Mouse (Mus musculus) ES-E14 (cell line): ENCODE results near the gene Ccdc85c. TPM values are rescaled to one million over a fixed set of nuclear protein-coding genes. Genes with fewer than 3 reads are reported as not detected.

Source experiments
- DNase-seq: peaks from one replicate; pipeline ENCODE4 v3.0.0-alpha.2; 2013; ENCODE audit warnings: low read depth, low spot score
- H3K27ac ChIP-seq: 2 replicates; pipeline ENCODE4 v1.5.1; 2012; ENCODE audit warnings: low read depth, mild to moderate bottlenecking, low read length, moderate library complexity, mixed read lengths; ENCODE audit not compliant: poor library complexity, insufficient read depth, severe bottlenecking
- H3K36me3 ChIP-seq: 2 replicates; pipeline ENCODE4 v1.6.1; 2012; ENCODE audit warnings: mild to moderate bottlenecking, low read length, moderate library complexity, mixed read lengths; ENCODE audit not compliant: control insufficient read depth, poor library complexity, insufficient read depth, severe bottlenecking
- H3K4me1 ChIP-seq, 2 experiments: fragments of 150-350 bp in 1 of 2; sonication (generic) in 1 of 2; 2 replicates each; pipeline ENCODE4 v1.6.1; 2012; ENCODE audit warnings: low read length in 2 of 2, mild to moderate bottlenecking in 1 of 2, mixed read lengths in 1 of 2; ENCODE audit not compliant: control insufficient read depth in 2 of 2, insufficient read depth in 2 of 2, poor library complexity in 1 of 2
- H3K4me3 ChIP-seq, 2 experiments: fragments of 150-350 bp in 1 of 2; sonication (generic) in 1 of 2; 2 replicates each; pipeline ENCODE4 v1.5.1; 2012; ENCODE audit warnings: low read length in 2 of 2, low read depth in 1 of 2, mild to moderate bottlenecking in 1 of 2, mixed read lengths in 1 of 2; ENCODE audit not compliant: insufficient read depth in 1 of 2, poor library complexity in 1 of 2, severe bottlenecking in 1 of 2
- H3K9ac ChIP-seq: 2 replicates; pipeline ENCODE4 v1.6.1; 2012; ENCODE audit warnings: low read depth, mild to moderate bottlenecking, low read length, mixed read lengths; ENCODE audit not compliant: poor library complexity, insufficient read depth, severe bottlenecking
- H3K9me3 ChIP-seq: fragments of 150-350 bp; sonication (generic); 2 replicates; pipeline ENCODE4 v1.6.1; 2012; ENCODE audit warnings: low read depth, mild to moderate bottlenecking, low read length; ENCODE audit not compliant: control insufficient read depth, insufficient read depth
- CHD2 ChIP-seq: IDR thresholded peaks from 2 replicates; pipeline ENCODE4 v1.6.1; 2014; ENCODE audit warnings: mild to moderate bottlenecking, low read depth, low read length, inconsistent platforms
- HCFC1 ChIP-seq: IDR thresholded peaks from 2 replicates; pipeline ENCODE4 v1.6.1; 2012; ENCODE audit warnings: low read length, inconsistent platforms, borderline replicate concordance; ENCODE audit not compliant: insufficient read depth
- MAFK ChIP-seq: IDR thresholded peaks from 2 replicates; pipeline ENCODE4 v1.6.1; 2014; ENCODE audit warnings: mild to moderate bottlenecking, low read depth, low read length, inconsistent platforms; ENCODE audit not compliant: insufficient read depth
- ZC3H11A ChIP-seq: IDR thresholded peaks from 2 replicates; pipeline ENCODE4 v1.6.1; 2012; ENCODE audit warnings: low read depth, mild to moderate bottlenecking, inconsistent platforms, low read length, borderline replicate concordance
- ZNF384 ChIP-seq: IDR thresholded peaks from 2 replicates; pipeline ENCODE4 v1.6.1; 2012; ENCODE audit warnings: low read depth, low read length, inconsistent platforms
- in situ Hi-C, 2 experiments: fragments of 600-800 bp; cut with MboI; formaldehyde crosslinking; loops; one replicate each; pipeline ENCODE4 v1.15.1; 2025; ENCODE audit warnings: low sequenced_read_pairs in 2 of 2, inconsistent platforms in 1 of 2; ENCODE audit not compliant: unreplicated experiment in 2 of 2
- total RNA-seq: library from RNA; depleted of rRNA; stranded (reverse); fragments of 300-350 nt; gene quantifications from 2 replicates; pipeline ENCODE4 v1.2.3, GENCODE M21; 2012

The Ccdc85c gene
- total RNA-seq, 1 experiment = 21.9 TPM

- Histone ChIP-seq H3K4me3 (no peak overlapping the region; a peak in 1 of 4 replicates), H3K27ac (no peak overlapping the region), H3K36me3 (no peaks in the 10 kb centered on the region), H3K9ac (no peak overlapping the region; the same call in 1 of the 2 replicates), H3K9me3 (no peaks in the 10 kb centered on the region), H3K4me1 (peaks cover 1 to 7% of the 10 kb centered on the region in 2 experiments; a peak in 2 of 4 replicates)
- in situ Hi-C loops = no loop called here
- TF ChIP-seq HCFC1 (no peak), ZC3H11A (no peak), MAFK (no peak), CHD2 (no peak), ZNF384 (no peak)
- peak; percentile 66 for DNase-seq
These were observed 17.7 kb upstream of the Ccdc85c start for GRCm38 (mm10) chr12:108292957-108293356.

GRCm38 (mm10) chr12:108292419-108292818 lies 17.2 kb upstream of the Ccdc85c start:
- Histone ChIP-seq H3K36me3 (no peaks in the 10 kb centered on the region), H3K9ac (no peak overlapping the region; the same call in 1 of the 2 replicates), H3K27ac (no peak overlapping the region), H3K4me3 (peak overlapping the region in 1 of 2 experiments; percentile 41; a peak in 1 of 4 replicates), H3K4me1 (peaks cover 1 to 7% of the 10 kb centered on the region in 2 experiments; a peak in 2 of 4 replicates), H3K9me3 (no peaks in the 10 kb centered on the region)
- peak; percentile 89 for TF ChIP-seq CHD2
- no peak for TF ChIP-seq ZNF384
- in situ Hi-C loops = no loop called here
- no peak for DNase-seq

GRCm38 (mm10) chr12:108288127-108288880 lies 13.1 kb upstream of the Ccdc85c start:
- no peak overlapping the region for H3K27ac ChIP-seq

GRCm38 (mm10) chr12:108287011-108287410 lies 11.8 kb upstream of the Ccdc85c start:
- H3K36me3 ChIP-seq = no peaks in the 10 kb centered on the region
- in situ Hi-C loops = no loop called here

More at GRCm38 (mm10) chr12:108288127-108288880, 13.1 kb upstream of the Ccdc85c start:
- peaks cover 3 to 26% of the 10 kb centered on the region in 2 experiments; a peak in 2 of 4 replicates for H3K4me1 ChIP-seq
- no peaks in the 10 kb centered on the region for H3K36me3 ChIP-seq
- no peaks in the 10 kb centered on the region for H3K9me3 ChIP-seq
- peak overlapping the region; percentile 42 to 54 for H3K4me3 ChIP-seq
- in situ Hi-C loops = no loop called here
- peak overlapping the region; percentile 68 for H3K9ac ChIP-seq
- TF ChIP-seq CHD2 (no peak), ZNF384 (no peak), MAFK (no peak), HCFC1 (no peak), ZC3H11A (no peak)
- DNase-seq = no peak

More at GRCm38 (mm10) chr12:108287011-108287410, 11.8 kb upstream of the Ccdc85c start:
- DNase-seq = no peak
- no peak overlapping the region for H3K4me3 ChIP-seq
- no peaks in the 10 kb centered on the region for H3K9me3 ChIP-seq
- no peak for TF ChIP-seq ZC3H11A
- TF ChIP-seq MAFK = no peak
- TF ChIP-seq HCFC1 = no peak
- no peak for TF ChIP-seq ZNF384
- no peak for TF ChIP-seq CHD2
- no peak overlapping the region; the same call in 1 of the 2 replicates for H3K9ac ChIP-seq
- peaks cover 3 to 27% of the 10 kb centered on the region in 2 experiments; a peak in 2 of 4 replicates for H3K4me1 ChIP-seq
- no peak overlapping the region for H3K27ac ChIP-seq
